ENCODE assay signal across 9 mouse cellular contexts in the genomic region with DNA sequence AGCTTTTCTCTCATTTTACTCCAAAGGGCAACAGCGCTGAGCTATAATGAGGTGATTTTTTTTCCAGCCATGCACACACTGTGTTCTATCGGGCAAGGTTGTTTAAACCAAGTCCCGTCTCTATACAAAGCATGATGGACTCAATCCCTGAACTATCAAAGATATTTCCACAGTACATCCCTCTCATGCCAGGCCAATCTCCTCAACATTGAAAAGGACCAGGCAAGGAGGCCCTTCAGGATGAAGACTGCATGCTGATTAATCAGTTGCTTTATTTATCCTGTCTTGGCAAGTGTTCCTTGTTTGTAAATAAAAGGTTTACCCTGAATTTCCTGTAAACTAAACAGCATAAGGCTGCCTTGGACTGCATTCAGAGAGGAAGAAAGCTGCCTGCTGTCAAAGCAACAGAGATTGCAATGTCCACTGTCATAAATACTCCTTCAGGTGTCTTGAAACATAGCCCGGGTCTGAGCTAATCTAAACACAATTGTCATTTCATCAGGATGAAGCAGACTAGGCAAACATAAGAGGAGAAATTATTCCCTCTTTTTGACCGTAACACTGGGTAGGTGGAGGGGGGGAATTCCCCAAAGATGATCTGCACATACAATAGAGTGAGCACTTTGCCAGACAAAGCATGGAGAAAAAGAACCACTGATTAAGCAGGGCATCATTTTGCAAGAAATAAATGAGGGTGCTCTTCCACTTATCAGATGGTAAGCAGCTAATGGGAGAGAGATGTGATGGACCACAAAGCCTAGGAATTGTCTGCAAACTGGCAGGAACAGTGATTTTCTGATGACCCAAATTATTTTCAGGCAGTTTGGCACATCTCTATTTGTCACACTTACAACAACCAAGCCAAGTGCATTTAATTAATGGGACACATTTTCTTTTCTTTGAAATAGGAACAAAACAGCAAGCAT.
DNase-seq lines count a peak whose midpoint lies in the region.
"Had no signal": no experiment of that assay in that cellular context is flagged by ENCODE, and none has a peak within 500 bp of the region (broad histone marks: within the 10 kb centered on the region; RNA-seq: fewer than 3 reads in every experiment).

No protein-coding gene starts in this region.

- DNase-seq in Muller cell, postnatal 12 days (ENCODE audit: inconsistent ontology term) = peak; percentile 84
- DNase-seq in brain, adult 2 months (ENCODE audit: low read depth, low spot score) = peak; percentile 81
- DNase-seq in forebrain, embryonic 10.5 days (ENCODE audit: extremely low spot score, low spot score) = no peak
- no peak for DNase-seq in midbrain, embryonic 10.5 days (ENCODE audit: low spot score)
- no peak for DNase-seq in left cerebral cortex, adult 11 months (ENCODE audit: low spot score)
- no peak for DNase-seq in adrenal gland, adult (ENCODE audit: inconsistent age in 2 of 2, low spot score in 1 of 2)
- DNase-seq in embryo, embryonic 10 days (ENCODE audit: low spot score) = no peak
- DNase-seq: kidney, postnatal 4 days had no signal

- H3K4me1 ChIP-seq in forebrain, embryonic 10.5 days = peaks cover 49% of the 10 kb centered on the region
- H3K4me1 ChIP-seq in midbrain, embryonic 10.5 days = peaks cover 41% of the 10 kb centered on the region
- H3K4me1 ChIP-seq: liver, embryonic 12.5 days had no signal

- no peaks in the 10 kb centered on the region for H3K36me3 ChIP-seq in forebrain, embryonic 10.5 days (replicated peaks)
- no peaks in the 10 kb centered on the region for H3K36me3 ChIP-seq in midbrain, embryonic 10.5 days
- H3K36me3 ChIP-seq: liver, embryonic 12.5 days had no signal

- H3K27ac ChIP-seq in forebrain, embryonic 10.5 days = peak overlapping the region; percentile 85
- peak overlapping the region; percentile 78 for H3K27ac ChIP-seq in midbrain, embryonic 10.5 days (replicated peaks)
- H3K27ac ChIP-seq: liver, embryonic 12.5 days had no signal

- 53% methylated on average over 5 of the region's 5 CpGs for WGBS in forebrain, embryonic 10.5 days
- 62% methylated on average over 5 of the region's 5 CpGs for WGBS in midbrain, embryonic 10.5 days

- no peak overlapping the region for H3K4me3 ChIP-seq in forebrain, embryonic 10.5 days
- no peak overlapping the region for H3K4me3 ChIP-seq in midbrain, embryonic 10.5 days
- H3K4me3 ChIP-seq: liver, embryonic 12.5 days had no signal

- H3K27me3 ChIP-seq in forebrain, embryonic 10.5 days (ENCODE audit: poor library complexity, severe bottlenecking) = no peaks in the 10 kb centered on the region
- no peaks in the 10 kb centered on the region for H3K27me3 ChIP-seq in midbrain, embryonic 10.5 days (ENCODE audit: low read depth, poor library complexity, severe bottlenecking)
- H3K27me3 ChIP-seq: liver, embryonic 12.5 days had no signal

- no peaks in the 10 kb centered on the region for H3K9me3 ChIP-seq in forebrain, embryonic 10.5 days
- H3K9me3 ChIP-seq in midbrain, embryonic 10.5 days (replicated peaks) = no peaks in the 10 kb centered on the region
- H3K9me3 ChIP-seq: liver, embryonic 12.5 days had no signal

Comparison
In these comparisons a context has a peak if more than half of its experiments do, and no peak if none do; other contexts are left out.
1. DNase-seq: peak in Muller cell, postnatal 12 days (single experiment) and brain, adult 2 months (single experiment); none in forebrain, embryonic 10.5 days (single experiment), midbrain, embryonic 10.5 days (single experiment), left cerebral cortex, adult 11 months (single experiment), adrenal gland, adult (0 of 2) and embryo, embryonic 10 days (single experiment).